Mouse (Mus musculus): ENCODE data around the gene Poc1a.

DNA sequence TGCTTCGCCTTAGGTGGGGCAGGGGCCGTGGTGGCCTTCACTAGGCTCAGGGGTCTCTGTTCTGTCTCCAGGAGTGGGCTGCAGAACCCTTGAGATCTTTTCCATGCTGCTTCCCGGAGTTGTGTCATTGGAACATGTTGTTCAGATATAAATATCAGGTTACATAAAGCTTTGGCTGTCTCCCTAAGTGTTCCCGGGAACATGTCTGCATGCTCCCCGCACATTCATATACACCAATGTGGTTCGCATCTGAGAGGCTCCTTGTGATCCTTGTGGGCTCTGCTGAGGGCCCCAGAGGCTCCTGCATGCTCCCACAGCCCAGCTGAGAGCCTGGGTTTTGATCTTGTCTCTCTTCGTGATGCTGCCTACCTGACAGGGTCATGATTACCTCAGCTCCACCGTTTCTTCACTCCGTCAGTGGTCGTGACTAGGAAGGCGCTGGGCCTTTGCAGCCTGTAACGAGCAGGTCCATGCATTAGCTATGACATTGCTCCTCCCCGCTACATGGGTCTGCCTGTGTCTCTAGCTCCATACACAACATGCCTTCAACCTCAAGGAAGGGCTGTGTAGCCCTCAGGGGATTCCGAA lies 12.8 kb downstream of the Poc1a start:
- no peak for TF ChIP-seq CTCF (IDR thresholded peaks at IDR 0.05; ENCODE audit: low read depth, low read length)
- no peak for TF ChIP-seq TAL1 (conservative IDR thresholded peaks at IDR 0.05; ENCODE audit: low read depth, low read length)
- no peak for TF ChIP-seq GATA1 (IDR thresholded peaks at IDR 0.05; ENCODE audit: borderline replicate concordance, low read length)
- TF ChIP-seq GATA2 (IDR thresholded peaks at IDR 0.05; ENCODE audit: borderline replicate concordance, low read depth, low read length) = no peak

Data from G1E (cell line).